Mouse (Mus musculus) fat pad, adult 2 months (tissue): ENCODE data around the gene Zfyve9.

Source experiments
- DNase-seq: peaks from one replicate; pipeline ENCODE4 v3.0.0-alpha.2; 2011; ENCODE audit warnings: low read depth, low spot score; ENCODE audit errors: extremely low read depth

The Zfyve9 gene

DNA sequence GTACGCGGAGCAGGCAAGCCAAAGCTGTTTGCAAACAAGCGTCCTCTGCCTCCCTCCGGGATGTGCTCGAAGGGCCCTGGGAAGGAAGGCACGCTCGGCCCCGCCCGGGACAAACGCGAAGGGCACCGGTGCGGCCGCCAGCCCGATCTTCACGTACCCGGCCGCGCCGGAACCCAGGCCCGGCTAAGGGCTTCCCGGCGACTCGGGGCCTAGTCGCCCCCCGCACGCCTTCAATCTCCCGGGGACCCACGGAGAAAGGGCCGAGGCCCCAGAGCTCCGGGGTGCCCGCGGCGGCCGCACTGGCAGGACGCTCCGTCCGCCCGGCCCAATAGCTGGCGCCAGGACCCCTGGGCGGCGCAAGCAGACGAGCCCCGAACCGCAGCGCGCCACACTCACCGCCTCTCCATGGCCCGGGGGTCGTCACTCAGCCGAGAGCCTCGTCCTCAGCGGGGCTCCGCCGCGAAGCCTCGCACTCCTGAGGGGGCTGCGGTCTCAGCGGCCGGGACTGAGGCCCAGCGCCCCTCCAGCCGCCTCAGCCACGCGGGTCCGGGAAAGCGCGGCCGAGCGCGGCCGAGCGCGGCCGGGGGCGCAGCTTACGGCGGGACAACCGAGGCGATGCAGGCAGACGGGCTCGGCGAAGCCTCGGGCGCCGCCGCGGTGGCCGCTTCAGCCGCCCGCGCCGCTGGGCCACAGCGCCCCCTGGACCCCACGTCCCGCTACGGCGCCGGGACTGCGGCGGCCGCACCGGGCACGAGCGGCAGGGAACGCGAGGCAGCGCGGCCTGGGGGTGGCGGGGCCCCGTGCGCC lies at the start of gene Zfyve9:
Zfyve9 (minus strand) TSS at position 742 of the 807 bp plus-strand sequence.
- DNase-seq: no peak

DNA sequence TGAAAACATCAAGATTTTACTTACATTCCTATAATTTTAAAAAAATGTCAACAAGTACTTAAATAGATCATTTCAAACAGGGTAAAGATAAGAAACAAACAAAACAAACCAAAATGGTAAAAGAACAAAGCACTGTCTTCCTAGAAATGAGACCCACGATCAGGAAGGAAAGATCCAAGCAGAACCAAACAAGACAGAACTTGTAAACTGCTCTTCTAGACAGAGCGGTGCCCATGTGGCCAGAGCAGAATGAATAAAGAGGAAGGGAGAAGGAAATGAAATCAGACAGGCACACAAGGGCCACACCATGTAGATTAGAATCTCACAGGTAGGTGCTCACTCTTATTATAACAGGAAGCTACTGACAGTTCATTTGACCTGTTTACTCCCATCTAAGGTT lies 46.0 kb upstream of the Zfyve9 start:
- DNase-seq: no peak

DNA sequence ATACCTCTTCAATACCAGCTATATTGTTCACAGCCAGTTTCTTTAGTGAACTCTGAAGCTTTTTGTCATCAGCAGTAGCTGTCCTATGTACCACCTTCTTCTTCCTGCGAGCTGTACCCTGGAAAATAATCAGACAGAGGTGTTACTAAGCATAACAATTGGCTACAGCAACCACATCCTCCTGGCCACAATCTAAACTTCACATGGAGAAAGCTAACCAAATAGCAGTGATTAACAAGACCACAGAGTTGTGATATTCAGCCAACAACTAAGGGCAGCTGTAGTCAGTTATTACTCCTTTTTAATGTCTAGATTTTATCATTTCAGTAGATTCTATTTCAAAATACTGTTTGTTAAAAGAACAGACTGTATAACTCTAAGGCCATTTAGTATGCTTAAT lies 45.5 kb upstream of the Zfyve9 start:
- no peak for DNase-seq

DNA sequence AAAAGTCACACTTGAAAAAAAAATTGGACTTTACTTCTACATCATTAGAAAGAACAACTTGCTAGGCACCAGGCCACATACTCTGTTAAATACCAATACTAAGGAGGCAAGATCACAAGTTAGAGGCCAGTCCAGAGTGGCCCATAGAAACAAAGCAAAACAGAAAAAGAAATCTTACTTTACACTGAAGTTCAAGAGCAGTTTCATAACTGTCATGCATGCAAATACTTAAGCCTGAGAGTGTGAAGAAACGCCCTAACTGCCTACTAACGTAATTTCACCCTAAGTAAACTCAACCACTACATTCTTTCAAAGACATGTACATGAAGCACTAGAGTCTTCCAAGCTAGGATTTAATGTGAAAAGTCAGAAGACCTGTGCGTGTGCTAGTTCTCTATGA lies 45.1 kb upstream of the Zfyve9 start:
- no peak for DNase-seq

DNA sequence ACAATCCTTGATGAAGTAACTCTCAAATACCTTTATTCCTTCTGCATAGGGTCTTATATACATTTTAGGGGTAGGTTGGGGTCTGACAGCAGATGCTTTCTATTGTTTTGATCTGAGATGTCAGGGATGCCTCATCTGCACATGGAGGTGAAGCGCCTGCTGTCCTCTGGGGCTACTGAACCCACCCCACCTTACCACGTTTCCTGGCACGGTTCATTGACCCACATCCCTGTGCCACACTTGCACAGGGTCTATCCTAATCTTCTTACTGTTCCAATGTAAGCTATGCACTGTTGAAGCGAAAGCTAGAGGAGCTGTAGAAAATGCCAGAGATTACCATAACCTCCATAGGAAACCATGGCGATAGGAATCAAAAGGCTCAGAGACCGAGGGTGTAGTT lies 31.0 kb upstream of the Zfyve9 start:
- DNase-seq: no peak

DNA sequence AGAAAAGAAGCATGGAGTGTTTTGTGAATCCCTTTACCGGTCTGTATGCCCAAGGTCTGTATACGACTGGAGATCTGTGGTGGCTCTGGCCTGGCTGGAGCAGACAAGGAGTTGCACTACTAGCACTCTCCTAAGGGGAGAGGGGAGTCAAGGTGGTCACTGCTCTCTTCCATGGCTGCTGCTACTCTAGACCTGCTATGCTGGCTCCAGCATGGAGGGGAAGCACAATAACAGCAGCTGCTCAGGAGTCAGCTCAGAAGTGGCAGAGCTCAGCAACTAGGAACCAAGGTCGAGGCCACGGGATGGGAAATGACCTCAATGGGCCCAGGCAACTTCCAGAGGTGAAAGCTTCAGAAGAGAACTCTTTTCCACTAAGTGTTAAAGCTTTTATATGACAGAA lies 30.5 kb upstream of the Zfyve9 start:
- no peak for DNase-seq

DNA sequence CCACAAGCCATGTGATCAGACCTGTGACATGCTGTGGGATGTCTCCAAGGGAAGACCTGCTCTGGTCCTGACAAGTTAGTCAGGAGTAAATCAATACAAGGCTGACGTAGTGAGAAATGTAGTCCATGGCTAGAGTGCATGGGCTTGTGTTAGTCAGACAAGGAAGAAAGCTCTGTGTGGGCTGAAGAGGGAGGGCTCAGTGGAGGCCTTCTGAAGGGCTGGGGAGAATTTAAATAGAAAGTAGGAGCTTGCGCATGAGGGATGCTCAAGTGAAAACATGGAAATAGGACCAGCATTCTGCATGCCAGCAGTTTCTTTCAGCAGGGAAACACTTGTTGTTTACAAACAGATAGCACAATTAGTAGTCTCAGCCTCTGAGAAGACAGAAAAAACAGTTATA lies 22.9 kb upstream of the Zfyve9 start:
- DNase-seq: no peak

DNA sequence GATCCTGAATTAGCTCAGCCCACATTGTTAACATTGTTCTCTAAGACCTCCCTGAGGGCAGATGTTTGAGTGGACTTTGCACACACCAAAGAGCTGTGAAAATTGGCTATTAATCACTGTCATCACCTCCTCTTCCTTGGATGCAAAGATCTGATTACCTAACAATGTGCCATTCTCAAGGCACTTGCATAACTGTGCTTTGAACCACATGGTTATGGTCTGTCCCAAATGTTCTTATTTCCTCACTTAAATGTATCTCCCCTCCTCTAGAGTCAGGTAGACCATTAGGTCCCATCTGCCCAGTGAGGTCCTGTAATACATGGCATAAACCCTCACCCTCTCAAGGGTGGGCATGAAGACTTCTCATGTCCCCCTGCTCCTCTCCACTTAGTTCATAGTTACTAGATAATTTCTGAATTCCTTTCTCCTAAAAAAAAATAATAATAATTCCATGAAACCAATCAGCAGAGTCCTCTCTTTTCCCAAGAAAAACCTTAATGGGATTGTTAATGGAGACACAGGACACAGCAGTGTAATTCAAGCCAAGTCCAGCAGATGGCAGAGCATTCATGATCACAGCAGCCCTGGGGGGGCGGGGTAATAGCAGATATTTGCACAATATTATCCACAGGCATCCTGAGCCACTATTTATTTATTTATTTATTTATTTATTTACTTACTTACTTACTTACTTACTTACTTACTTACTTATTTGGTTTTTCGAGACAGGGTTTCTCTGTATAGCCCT lies 17.7 kb upstream of the Zfyve9 start:
- DNase-seq: peak; percentile 78

DNA sequence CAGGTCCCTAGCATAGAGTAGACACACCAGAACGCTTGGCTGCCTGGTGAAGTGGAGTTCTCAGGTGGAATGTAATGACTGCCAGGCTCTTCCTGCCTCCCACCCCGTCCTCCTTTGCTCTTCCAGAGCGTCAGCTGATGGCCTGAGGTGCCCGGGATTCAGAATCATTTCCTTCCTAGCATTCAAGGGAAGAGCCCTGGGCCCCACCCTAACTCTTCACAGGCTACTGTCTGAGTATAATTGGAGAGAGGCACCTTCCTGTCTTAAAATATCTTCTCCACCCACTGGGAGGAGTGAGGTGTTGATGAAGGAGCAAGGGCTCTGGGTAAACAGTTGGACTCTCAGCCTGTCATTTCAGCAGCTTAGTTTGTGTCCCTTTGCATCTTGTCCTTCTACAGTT lies 16.1 kb upstream of the Zfyve9 start:
- DNase-seq: no peak

DNA sequence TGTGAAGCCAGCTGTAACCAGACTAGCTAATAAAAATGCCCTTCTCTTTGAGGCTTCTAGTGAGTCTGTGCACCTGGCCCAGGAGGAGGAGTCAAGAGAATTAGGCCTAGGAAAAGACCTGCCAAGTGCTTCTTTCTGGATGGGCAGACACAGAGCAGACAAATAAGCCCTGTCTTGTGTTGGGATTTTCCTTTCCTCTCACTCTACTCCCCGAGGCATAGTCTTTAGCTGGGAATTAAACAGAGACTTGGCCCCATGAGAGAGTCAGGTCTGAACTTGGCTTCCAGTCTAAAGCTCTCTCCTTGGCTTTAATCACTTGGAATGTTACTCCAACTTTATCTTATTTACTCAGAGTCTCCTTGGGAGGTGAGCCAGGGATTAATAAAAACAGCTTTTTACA lies 13.3 kb upstream of the Zfyve9 start:
- DNase-seq: peak; percentile 93

DNA sequence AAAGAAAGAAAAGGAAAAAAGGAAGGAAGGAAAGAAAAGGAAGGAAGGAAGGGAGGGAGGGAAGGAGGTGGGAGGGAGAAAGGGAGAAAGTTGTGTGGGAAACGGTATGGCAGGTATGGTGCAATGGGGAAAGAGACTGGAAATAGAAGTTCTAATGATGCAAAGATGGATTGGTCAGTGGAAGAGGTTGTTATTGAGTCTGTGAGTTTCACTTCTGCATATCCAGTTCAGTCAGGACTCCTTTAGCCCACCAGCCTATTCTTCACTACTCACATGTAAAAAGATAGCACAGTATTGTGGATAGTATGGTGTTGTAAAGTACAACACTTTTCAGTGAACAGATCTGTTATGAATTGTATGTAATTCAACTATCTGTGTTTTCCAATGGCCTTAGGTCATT lies 9.9 kb upstream of the Zfyve9 start:
- DNase-seq: no peak

DNA sequence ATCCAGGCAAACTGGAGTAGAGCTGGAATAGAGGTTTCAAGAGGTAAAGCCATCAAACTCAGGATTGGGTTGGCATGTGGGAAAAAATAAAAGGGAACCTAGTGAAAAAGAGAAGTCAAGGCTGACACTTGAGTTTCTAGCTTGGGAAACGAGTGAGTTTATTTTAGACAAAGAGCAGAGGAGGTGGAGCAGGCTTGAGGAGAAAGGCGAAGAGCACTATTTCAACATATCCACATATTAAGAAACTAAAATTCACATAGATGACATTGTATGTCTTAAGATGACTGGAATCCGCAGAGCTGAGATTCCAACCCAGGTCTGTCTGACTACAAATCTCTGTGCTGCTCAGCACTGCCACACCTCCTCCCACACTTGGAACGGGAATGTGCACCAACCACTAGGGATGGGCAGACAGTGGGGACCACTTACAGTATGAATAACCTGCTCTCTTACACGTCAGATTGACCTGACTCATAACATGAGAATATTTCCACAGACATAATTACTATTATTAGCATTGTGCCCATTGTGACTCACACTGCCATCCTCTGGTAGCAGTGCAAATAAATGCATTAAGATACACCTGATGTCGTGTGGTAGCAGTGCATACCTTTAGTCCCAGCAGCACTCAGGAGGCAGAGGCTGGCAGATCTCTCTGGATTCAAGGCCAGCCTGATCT lies 8.8 kb upstream of the Zfyve9 start:
- no peak for DNase-seq

DNA sequence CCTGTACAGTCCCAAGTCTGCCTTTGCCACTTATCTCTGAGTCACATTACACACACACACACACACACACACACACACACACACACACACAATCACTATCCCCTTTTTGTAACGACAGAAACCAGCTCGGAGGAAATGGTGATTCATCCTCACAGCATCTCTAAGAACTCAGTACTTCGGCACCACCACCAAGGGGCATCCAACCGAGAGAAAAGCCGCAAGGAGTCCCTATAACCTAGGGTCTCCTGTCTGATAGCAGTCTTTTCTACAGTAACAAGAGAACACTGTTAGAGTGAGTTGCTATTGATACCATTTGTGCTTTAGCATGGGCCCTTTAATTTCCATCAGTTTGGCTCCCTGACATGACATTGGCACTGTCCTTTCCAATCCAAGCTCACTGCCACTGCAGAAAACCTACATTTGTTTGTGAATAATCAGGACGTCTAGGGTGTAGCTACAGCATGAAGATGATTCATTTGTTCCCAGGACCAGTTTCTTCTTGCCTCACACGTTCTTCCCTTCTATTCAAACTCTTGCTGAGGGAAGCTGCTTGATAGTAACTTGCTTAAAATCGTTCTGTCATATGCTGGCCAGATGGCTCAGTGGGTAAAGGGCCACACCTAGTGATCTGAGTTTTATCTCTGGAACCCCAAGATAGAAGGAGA lies 2.0 kb upstream of the Zfyve9 start:
- DNase-seq: no peak

DNA sequence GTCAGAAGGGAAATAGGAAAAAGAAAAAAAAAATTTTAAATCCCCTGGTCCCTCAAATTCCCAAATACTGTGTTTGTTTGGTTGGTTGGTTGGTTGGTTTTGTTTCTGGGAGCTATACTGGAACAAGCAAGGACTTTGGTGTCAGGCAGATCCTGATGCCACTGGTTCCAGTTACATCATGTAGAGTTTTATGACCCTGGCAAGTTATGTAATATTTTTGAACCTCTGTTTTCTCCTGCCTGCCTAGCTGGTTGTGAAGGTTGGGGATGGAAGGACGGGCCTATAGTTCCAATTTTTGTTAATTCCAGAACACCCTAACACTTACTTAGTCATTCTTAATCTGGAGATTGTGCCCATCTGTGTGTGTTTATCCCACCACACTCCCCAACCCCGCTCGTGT lies 998 bp upstream of the Zfyve9 start:
- DNase-seq: peak; percentile 14

DNA sequence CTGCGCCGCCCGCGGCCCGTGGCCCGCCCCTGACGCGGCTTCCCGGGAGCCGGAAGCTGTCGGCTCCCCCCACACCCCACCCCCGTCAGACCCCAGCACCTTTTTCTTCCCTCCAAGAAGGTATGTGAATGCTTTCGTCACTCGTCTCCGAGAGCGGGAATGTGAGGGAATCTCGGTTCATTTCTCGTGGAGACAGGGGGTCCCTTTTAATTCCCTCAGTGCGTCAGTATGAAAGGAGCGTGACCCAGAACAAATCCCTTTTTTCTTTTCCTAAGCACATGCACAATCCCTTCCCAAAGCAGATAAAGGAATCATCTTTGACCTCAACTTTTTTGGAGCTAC lies 237 bp upstream of the Zfyve9 start:
- DNase-seq: no peak

DNA sequence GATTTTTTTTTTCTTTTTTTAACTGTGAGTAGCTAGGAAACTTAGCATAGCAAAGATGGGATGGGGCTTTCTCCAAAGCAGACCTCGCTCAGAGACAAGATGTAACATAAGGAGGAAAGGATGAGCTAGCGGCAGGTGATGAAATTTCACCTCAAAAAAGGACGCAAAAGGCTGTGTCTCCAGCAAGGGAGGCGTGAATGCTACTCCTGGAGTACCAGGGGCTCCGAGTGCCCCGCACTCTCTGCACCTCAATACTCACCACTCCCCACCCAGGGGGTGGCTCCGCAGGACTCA lies 888 bp downstream of the Zfyve9 start:
- DNase-seq: no peak

DNA sequence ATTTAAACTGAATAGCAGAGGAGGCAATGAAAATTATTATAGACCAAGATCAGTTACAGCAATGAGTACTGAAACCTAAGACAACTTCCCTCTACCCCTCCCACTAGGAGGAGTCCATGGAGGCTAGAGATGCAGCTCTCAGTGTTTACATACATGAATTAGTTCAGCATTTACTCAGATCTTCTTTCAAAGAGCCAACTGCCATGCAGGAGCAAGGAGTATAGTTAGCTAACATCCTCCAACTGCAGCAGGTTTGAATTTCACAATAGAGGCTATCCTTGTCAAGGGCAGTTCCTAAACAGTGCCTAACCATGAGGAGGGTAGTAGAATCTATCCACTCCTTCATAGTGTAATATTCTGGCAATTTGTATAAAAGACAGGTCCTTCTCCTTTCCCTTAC lies 12.1 kb downstream of the Zfyve9 start:
- DNase-seq: no peak

DNA sequence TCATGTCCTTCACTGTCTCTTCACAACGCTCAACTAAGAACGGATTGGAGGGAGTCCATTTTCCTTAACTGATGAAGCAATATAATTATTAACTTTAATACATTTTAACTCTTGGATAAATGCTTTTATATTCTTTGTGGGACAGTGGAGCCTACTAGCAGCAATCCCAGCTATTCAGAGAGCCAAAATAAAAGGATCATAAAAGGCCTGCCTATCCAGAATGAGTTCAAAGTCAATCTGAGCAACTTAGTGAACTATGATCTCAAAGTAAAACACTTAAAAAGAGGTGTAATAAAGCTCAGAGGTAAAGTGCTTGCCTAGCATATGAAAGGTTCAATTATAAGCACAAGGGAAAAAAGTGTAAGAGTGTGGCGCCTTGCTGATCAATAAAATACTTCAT lies 21.0 kb downstream of the Zfyve9 start:
- DNase-seq: no peak

DNA sequence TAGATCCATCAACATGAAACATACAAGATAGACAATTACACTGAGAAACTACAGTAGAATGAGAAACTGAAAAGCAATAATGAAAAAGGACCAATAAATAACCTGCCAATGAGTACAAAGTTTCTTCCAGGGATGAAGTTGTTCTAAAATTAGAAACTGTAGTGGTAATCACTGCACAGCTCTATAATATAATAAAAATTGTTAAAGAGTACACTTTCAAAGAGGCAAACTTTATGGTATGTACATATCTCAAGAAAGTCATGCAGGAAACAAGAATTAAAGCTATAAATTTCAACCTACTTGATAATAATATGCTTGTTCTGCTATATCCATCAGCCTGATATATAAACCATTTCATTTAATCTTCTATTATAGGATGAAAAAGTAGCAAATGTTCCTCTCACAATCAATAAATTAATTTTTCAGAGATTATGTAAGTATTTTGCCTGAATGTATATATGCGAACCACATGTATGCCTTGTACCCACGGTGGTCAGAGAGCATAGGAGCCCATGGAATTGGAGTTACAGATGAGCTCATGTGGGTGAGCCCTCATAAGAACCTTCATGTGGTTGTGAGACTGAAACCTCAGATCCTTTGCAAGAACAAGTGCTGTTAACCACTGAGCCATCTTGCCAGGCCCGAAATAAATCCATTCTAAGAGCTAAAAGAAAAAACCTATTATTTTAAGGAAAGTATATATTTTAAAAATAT lies 34.3 kb downstream of the Zfyve9 start:
- no peak for DNase-seq

DNA sequence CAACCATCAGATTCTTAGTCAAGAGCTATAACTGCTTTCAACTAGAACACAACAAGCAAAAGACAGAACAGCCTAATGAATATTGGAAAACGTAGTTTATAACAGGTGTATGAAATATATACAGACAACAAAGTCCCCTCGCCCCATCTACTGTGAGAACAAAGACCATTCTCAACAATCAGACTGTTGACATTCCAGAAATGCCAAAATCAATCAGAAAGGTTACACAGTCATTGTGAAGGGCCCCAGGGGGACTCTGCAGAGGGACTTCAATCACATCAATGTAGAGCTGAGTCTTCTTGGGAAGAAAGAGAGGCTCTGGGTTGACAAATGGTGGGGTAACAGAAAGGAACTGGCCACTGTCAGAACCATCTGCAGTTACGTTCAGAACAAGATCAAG lies 49.0 kb downstream of the Zfyve9 start:
- DNase-seq: no peak

DNA sequence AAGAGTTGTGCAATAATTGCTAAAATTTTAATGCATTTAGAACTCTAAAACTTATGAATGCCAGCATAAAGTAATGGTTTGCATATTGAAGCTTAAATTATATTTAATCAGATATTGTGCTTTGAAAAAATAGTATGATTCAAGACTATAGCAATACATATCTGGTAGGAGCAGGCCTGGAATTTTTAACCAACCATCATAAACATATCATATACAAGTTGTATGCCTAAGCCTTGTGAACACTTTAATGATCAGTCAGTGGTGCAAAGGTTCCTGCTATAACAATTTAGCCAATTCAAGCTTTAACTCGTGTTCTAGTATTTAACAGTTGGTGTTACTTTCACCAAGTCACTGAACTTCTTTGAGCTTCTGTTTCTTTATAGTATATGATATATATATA lies 50.1 kb downstream of the Zfyve9 start:
- no peak for DNase-seq
